Mouse (Mus musculus) bone marrow, adult 2 months (tissue): ENCODE data around the gene P3h1.

Experiments used
- CTCF ChIP-seq: fragments of 200-500 bp; IDR thresholded peaks from 2 replicates; pipeline ENCODE4 v1.5.1; 2011; ENCODE audit warnings: low read length, control low read depth; ENCODE audit not compliant: control insufficient read depth, insufficient read depth
- POLR2A ChIP-seq: fragments of 200-500 bp; IDR thresholded peaks from 2 replicates; pipeline ENCODE4 v1.6.1; 2011; ENCODE audit warnings: low read depth, mild to moderate bottlenecking, control low read depth, low read length, borderline replicate concordance; ENCODE audit not compliant: control insufficient read depth

GRCm38 (mm10) chr4:119245556-119245955 is 12.8 kb downstream of the P3h1 start:
- TF ChIP-seq POLR2A, result no peak
- TF ChIP-seq CTCF, result no peak
